Mouse (Mus musculus) stomach, embryonic 16.5 days (tissue): ENCODE measurements around the gene Prkaa1. TPM values are rescaled to one million over a fixed set of nuclear protein-coding genes. Genes with fewer than 3 reads are reported as not detected.
A peak's percentile ranks its signal among the peaks of the same experiment; 100 is the strongest.
"Not testable (repeated sequence)": the region's sequence is repeated elsewhere in the genome, so short reads cannot be mapped to it uniquely, and the experiment has no call there.

Experiments
- ATAC-seq: fragments of 200-750 bp; cut with Nextera tagmentation; 2 replicates; pipeline ENCODE4 v1.8.0; 2017; ENCODE audit warnings: moderate number of reproducible peaks, moderate TSS enrichment; ENCODE audit not compliant: insufficient read depth, low FRiP score
- H3K27ac ChIP-seq: fragments of 300-500 bp; sonication (generic); 2 replicates; pipeline ENCODE4 v1.5.1; 2014; ENCODE audit warnings: low read length
- H3K27me3 ChIP-seq: fragments of 300-500 bp; sonication (generic); 2 replicates; pipeline ENCODE4 v1.6.1; 2014; ENCODE audit warnings: low read length, control low read depth, mixed read lengths; ENCODE audit not compliant: control insufficient read depth, insufficient read depth
- H3K36me3 ChIP-seq: fragments of 300-500 bp; sonication (generic); 2 replicates; pipeline ENCODE4 v1.6.1; 2014; ENCODE audit warnings: low read length; ENCODE audit not compliant: control insufficient read depth, insufficient read depth
- H3K4me1 ChIP-seq: fragments of 300-500 bp; sonication (generic); 2 replicates; pipeline ENCODE4 v1.6.1; 2014; ENCODE audit warnings: low read length, control low read depth, mixed read lengths; ENCODE audit not compliant: control insufficient read depth, insufficient read depth
- H3K4me2 ChIP-seq: fragments of 300-500 bp; sonication (generic); 2 replicates; pipeline ENCODE4 v1.6.1; 2014; ENCODE audit warnings: low read depth, low read length, mixed read lengths
- H3K4me3 ChIP-seq: fragments of 300-500 bp; sonication (generic); replicated peaks from 2 replicates; pipeline ENCODE4 v1.5.1; 2014; ENCODE audit warnings: mild to moderate bottlenecking, low read length
- H3K9ac ChIP-seq: fragments of 300-500 bp; sonication (generic); 2 replicates; pipeline ENCODE4 v1.6.1; 2014; ENCODE audit warnings: low read length
- H3K9me3 ChIP-seq: fragments of 300-500 bp; sonication (generic); replicated peaks from 2 replicates; pipeline ENCODE4 v1.6.1; 2016; ENCODE audit warnings: low read length, control low read depth; ENCODE audit not compliant: control insufficient read depth
- WGBS: fragments of 180-500 bp; shearing (Covaris S2); extraction: QIAGEN DNeasy Blood & Tissue Kit; methylation state at CpG from one replicate; pipeline ENCODE4 v1.1.7; 2014; 5-methylcytosine and 5-hydroxymethylcytosine counted together
- polyA plus RNA-seq: library from polyadenylated mRNA; unstranded; fragments of >200 nt; fragmentation: Nextera tagmentation; extraction: Ambion mirVana; gene quantifications from 2 replicates; pipeline ENCODE4 v1.2.1, GENCODE M21; 2015

Gene Prkaa1
- polyA plus RNA-seq, 1 experiment from 2014 or later, result 24.2 TPM

GRCm38 (mm10) chr15:5196691-5197090 is 53.0 kb downstream of the Prkaa1 start:
- Histone ChIP-seq H3K4me3 (no peak overlapping the region), H3K9ac (no peak overlapping the region), H3K36me3 (no peaks in the 10 kb centered on the region), H3K4me2 (peak overlapping the region; percentile 16; the same call in 1 of the 2 replicates), H3K4me1 (peaks cover 25% of the 10 kb centered on the region), H3K9me3 (no peaks in the 10 kb centered on the region), H3K27ac (peak overlapping the region; percentile 90), H3K27me3 (no peaks in the 10 kb centered on the region)
- no peak for ATAC-seq
- WGBS, result 47% methylated on average over 4 of the region's 4 CpGs

DNA sequence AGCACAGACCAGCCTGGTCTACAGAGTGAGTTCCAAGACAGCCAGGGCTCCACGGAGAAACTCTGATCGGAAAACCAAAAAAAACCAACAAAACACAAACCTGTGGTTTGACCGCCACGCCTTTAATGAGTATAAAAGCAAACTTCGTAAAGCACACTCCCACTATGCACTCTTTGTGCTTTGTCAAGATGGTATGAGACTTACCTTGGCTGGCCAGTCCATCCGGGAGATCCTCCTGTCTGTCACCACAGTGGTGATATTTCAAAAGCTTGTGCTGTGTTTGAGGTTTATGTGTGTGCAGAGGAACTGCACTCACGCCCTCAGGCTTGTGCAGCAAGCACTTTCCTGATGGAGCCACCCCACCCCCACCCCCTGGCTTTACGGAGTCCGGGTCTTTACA is 61.6 kb downstream of the Prkaa1 start:
- ATAC-seq, result peak; percentile 53; the same call in 1 of the 2 replicates
- Histone ChIP-seq H3K4me3 (no peak overlapping the region), H3K4me1 (no peaks in the 10 kb centered on the region), H3K36me3 (no peaks in the 10 kb centered on the region), H3K27ac (peak overlapping the region; percentile 50; the same call in 1 of the 2 replicates), H3K4me2 (no peak overlapping the region), H3K27me3 (no peaks in the 10 kb centered on the region), H3K9ac (no peak overlapping the region), H3K9me3 (no peaks in the 10 kb centered on the region)
- 72% methylated on average over 9 of the region's 9 CpGs for WGBS

GRCm38 (mm10) chr15:5209116-5209515 is 65.5 kb downstream of the Prkaa1 start:
- Histone ChIP-seq H3K36me3 (no peaks in the 10 kb centered on the region), H3K9ac (no peak overlapping the region), H3K9me3 (no peaks in the 10 kb centered on the region), H3K4me3 (no peak overlapping the region), H3K4me1 (no peaks in the 10 kb centered on the region), H3K27ac (no peak overlapping the region), H3K4me2 (no peak overlapping the region), H3K27me3 (no peaks in the 10 kb centered on the region)
- no peak for ATAC-seq
- WGBS, result 95% methylated on average over 3 of the region's 3 CpGs

DNA sequence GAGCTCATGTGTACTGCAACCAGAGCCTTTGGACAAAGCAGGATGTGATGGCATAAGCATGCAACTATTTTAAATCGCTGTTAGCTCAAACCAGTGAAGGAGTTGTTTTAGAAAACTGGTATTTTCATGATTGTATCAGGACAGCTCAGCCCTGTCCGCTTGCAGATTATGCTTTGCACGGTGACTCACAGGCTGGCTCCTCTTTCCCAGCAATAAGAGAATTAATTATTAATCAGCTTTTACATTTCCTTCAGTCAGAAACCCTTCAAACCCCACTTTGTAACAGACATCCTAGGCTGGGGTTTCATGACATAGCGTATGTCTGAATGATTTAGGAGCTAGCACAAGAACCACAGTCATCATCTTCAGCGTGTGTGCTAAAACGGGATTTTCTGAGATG is 76.8 kb downstream of the Prkaa1 start:
- WGBS, result 74% methylated on average over 6 of the region's 6 CpGs
- peak overlapping the region; percentile 5; the same call in 1 of the 2 replicates for H3K27ac ChIP-seq
- no peak; the same call in 1 of the 2 replicates for ATAC-seq
- no peak overlapping the region for H3K4me3 ChIP-seq
- no peaks in the 10 kb centered on the region; the same call in 1 of the 2 replicates for H3K9me3 ChIP-seq
- no peak overlapping the region for H3K4me2 ChIP-seq
- no peaks in the 10 kb centered on the region for H3K27me3 ChIP-seq
- no peaks in the 10 kb centered on the region for H3K4me1 ChIP-seq
- H3K9ac ChIP-seq, result no peak overlapping the region
- H3K36me3 ChIP-seq, result no peaks in the 10 kb centered on the region

GRCm38 (mm10) chr15:5230746-5231145 is 87.1 kb downstream of the Prkaa1 start:
- ATAC-seq, H3K9me3 ChIP-seq, H3K36me3 ChIP-seq, H3K4me3 ChIP-seq, H3K9ac ChIP-seq, H3K4me2 ChIP-seq, H3K27ac ChIP-seq, H3K4me1 ChIP-seq, H3K27me3 ChIP-seq: not testable (repeated sequence)
- WGBS, result 77% methylated on average over 10 of the region's 10 CpGs

Other genes starting within 250 kb of the Prkaa1 start
- not detected in 2 replicates for gene Mroh2b, start 245.1 kb upstream of the Prkaa1 start, polyA plus RNA-seq
- 0.05 TPM in 1 of 2 replicates, not detected in the other for gene C7, start 80.1 kb upstream of the Prkaa1 start, polyA plus RNA-seq
- gene Card6, start 35.3 kb upstream of the Prkaa1 start, polyA plus RNA-seq, result 1.3 and 2.4 TPM in 2 replicates
- gene Rpl37, start 27.2 kb upstream of the Prkaa1 start, polyA plus RNA-seq, result 412 and 593 TPM in 2 replicates
- gene Ttc33, start 41.7 kb downstream of the Prkaa1 start, polyA plus RNA-seq, result 35.4 and 36.9 TPM in 2 replicates
- 7.0 and 8.5 TPM in 2 replicates for gene Ptger4, start 100.3 kb downstream of the Prkaa1 start, polyA plus RNA-seq